Mouse (Mus musculus) left cerebral cortex, adult 18-20 months (tissue): ENCODE results near the gene Slc6a11. TPM values are rescaled to one million over a fixed set of nuclear protein-coding genes. Genes with fewer than 3 reads are reported as not detected.

ENCODE experiments used
- DNase-seq, 2 experiments: peaks; one replicate each; pipeline ENCODE4 v3.0.0; 2021 to 2022; ENCODE audit warnings: low spot score in 2 of 2, mixed read lengths in 1 of 2
- total RNA-seq, 2 experiments: library from RNA; stranded (reverse); gene quantifications; 2 replicates each; pipeline ENCODE4 v1.2.3; 2021

Gene Slc6a11
- total RNA-seq, 2 experiments from 2014 or later = 71.3 to 76.3 TPM

DNA sequence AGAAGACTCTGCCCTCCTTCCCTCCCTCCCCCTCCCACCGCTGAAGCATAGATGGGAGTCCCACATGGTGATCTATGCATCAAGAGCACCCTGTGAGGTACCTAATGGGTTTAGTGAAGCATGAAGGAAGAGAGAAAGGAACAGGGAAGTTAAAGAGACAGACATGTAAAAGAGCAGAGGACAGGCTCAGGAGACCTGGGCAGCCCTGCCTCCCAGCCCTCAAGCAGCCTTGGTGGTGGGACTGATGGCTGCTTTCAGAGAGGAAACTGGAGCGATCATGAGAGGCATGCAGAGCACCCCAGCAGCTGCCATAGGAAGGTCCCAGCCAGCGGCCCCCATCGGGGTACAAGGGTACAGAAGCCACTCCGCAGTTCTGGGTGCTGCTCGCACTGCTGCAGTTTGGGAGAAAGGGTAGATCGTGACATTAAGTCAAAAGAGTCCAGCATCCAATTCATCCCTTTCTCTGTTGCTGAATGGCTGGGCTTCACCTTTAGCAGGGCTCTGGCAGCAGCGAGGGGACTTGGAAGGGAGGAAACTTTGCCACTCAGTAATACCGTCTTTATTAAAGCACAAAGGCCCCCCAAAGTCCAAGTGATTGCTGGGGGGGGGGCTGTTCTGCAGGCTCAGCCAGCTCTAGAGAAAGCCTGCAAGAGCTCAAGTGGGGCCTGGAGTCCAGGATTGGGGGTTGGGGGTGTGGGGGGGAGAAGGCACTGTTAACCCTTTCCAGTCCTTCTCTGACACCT is 43.5 kb downstream of the Slc6a11 start:
- no peak for DNase-seq

DNA sequence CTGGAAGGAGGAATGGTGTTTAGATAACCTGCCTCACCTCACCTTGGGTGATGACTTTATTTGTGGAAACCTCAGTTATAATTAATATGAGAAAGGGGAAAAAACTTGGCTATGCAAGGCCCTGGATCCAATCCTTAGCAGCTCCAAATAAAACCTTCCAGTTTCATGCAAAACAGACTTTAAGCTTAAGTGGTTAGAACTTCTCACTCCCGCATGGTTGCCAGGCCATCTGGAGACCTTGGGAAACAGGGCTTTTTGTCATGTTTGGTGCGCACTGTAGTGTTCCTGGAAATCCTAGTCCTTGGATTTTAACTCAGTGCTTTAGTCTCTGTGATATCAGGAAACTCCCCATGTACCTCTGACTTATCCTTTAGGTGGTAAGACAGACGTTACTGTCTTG is 47.1 kb downstream of the Slc6a11 start:
- DNase-seq = no peak

GRCm38 (mm10) chr6:114182366-114183179 is 51.5 kb downstream of the Slc6a11 start:
- DNase-seq = no peak

DNA sequence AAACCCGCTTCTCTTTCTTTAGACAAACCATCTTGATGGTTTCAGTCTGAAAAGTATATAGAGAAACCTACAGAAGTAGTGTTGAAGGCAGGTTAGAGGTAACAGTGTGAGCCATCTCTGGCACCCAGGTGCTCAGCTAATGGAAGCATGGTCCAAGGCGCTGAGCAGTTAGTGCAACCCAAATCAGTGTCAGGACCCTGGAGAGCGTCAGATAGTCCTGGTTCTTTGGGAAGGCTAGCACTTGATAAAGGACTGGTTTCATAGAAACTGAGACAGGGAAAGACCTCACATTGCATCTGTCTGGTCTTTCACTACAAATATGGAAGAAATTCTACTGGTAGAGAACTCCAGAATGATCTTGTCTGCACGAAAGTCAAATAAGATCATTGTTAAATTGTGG is 56.1 kb downstream of the Slc6a11 start:
- DNase-seq = no peak

GRCm38 (mm10) chr6:114188869-114189268 is 57.8 kb downstream of the Slc6a11 start:
- no peak for DNase-seq

DNA sequence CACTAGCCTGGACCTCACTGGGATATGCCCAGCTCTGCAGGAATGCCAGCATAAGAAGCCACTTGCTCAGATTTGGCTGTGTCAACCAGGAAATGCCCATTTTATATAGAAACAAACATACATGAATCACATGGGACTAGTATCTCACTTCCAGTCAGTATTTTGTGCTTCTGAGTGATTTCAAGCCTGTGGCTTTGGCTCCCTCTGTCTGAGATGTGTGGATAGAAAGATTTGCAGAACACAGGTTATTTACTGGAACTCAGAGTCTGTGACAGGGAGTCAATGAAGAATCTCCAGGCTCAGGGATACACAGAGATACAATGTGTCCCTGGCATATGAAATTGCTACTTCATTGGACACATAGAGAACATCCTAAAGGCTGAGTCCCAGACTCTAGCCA is 65.0 kb downstream of the Slc6a11 start:
- no peak for DNase-seq

GRCm38 (mm10) chr6:114199200-114199845 is 68.3 kb downstream of the Slc6a11 start:
- no peak for DNase-seq

- no peak for DNase-seq
Observed at GRCm38 (mm10) chr6:114204557-114204956, 73.5 kb downstream of the Slc6a11 start.

DNA sequence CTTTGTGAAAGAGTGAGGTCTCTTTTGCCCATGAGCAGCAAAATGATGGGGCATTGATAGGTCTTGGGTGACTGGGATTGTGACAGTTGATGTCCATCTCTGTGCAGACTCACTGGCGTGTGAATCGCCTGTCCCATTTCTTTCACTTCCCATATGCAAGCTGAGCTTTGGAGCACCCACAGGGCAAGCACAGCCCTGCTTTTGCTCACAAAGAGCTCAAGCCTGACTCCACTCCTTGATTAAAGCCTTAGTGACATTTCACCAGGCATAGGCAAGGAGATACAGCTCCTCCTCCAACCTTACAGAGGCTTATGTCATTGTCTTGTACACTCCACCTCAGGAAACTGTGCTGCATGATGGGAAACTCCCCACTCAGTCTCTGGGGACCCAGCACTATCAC is 77.3 kb downstream of the Slc6a11 start:
- DNase-seq = no peak

- no peak for DNase-seq
Observed at GRCm38 (mm10) chr6:114214393-114214792, 83.4 kb downstream of the Slc6a11 start.

DNA sequence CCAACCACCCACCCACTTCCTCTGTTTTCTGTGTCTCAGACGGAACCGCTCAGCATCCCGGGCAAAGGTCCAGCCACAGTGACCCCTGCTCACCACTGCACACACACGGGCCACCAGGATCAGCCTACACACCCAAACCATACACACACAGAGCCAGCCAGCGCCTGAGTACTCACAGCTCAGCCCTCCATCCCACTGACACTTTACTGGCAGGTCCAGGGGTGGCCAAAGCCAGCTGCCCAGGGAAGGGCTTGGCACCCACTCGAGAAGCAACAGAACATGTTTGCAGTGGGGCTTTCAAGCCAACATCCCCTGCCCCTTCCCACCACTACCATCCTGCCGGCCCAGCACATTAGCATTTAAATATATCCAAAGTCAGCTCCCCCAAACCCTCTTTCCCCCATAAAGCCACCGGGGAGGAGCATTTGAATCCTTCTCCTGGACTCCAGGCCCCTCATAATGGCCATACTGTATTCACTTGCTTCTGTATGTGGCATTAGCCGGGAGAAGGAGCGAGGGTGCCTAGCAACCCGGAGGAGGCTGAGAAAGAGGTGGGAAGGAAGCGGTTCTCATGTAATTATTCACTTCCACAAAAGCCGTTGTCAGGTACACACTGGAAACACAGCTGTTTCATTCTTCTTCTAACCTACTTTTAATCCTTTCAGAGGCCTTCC is 85.8 kb downstream of the Slc6a11 start:
- DNase-seq = peak in 1 of 2 experiments; percentile 39

DNA sequence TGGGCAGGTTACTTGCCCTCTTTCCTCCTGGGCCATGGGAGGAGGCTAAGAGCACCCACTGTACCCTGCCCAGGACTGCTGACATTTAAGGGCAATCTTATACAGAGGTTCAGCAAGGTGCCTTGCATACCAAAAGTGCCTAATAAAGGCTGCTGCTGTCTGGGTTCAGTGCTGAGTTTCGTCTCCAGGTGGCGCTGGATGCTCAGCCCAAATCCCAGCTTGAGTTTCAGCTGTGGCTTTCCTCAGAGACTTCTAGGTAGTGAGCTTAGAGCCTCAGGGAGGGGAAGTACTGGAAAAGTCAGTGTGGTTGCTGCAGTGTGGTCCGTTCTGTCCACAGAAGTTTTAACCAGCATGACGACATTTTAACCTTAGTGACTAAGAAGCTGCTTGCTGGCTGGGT is 93.4 kb downstream of the Slc6a11 start:
- peak; percentile 39 to 53 for DNase-seq

DNA sequence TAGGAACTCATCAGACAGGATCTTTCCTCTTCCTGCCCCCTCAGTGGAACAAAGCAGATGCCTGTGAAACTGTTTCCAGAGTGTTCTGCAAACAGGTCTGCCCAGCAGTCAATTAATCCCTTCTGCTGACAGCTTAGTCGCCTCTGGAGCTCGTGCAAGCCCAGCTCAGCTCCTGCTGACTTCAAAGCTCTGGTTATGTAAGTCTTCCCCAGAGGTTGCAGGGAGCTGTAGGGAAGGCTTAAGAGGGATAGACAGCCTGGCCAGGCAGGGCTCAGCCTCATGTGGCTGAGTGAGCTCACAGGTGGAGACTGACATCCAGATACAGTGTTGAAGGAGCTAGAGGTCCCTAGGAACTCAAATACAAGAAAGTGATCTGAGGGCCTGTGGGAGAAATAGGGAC is 96.3 kb downstream of the Slc6a11 start:
- peak in 1 of 2 experiments; percentile 31 for DNase-seq

DNA sequence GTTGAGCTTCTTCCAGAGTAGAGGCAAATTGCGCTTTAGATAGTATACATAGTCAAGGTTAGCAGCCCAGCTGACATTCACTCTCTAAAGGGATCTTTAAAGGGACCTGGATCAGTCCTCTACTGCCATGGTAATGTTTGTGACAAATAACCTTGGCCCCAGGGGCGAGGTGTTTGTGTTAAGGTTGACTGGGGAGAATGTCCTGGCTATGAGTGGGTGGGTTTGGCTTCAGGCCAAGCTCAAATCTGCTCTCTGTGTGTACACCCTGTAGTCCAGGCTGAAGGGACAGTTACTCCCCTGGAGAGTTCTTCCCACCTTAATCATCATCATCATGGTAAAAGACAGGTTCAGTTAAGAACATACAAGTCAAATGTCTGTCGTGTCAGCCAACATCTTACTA is 97.2 kb downstream of the Slc6a11 start:
- no peak for DNase-seq

GRCm38 (mm10) chr6:114238892-114239644 is 108.0 kb downstream of the Slc6a11 start:
- DNase-seq = no peak

DNA sequence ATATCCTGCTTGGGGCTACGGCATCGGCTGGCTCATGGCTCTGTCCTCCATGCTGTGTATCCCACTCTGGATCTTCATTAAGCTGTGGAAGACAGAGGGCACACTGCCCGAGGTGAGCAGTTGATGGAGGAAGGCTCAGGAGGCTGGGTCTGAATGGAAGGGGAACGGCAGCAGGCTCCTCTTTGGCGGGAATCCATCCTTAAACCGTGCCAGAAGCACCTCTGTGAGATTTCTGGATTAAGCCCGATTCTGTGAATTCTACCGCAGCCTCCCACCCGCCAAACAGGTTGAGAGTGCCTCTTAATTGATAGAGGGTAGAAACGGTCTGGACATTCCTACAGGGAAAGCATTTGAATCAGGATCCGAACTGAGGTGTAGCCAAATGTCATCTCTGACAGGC is 114.6 kb downstream of the Slc6a11 start:
- DNase-seq = no peak

- peak; percentile 74 to 82 for DNase-seq
Observed at GRCm38 (mm10) chr6:114250311-114250710, 119.3 kb downstream of the Slc6a11 start.

GRCm38 (mm10) chr6:114254927-114255326 is 123.9 kb downstream of the Slc6a11 start:
- DNase-seq = peak; percentile 28 to 52

DNA sequence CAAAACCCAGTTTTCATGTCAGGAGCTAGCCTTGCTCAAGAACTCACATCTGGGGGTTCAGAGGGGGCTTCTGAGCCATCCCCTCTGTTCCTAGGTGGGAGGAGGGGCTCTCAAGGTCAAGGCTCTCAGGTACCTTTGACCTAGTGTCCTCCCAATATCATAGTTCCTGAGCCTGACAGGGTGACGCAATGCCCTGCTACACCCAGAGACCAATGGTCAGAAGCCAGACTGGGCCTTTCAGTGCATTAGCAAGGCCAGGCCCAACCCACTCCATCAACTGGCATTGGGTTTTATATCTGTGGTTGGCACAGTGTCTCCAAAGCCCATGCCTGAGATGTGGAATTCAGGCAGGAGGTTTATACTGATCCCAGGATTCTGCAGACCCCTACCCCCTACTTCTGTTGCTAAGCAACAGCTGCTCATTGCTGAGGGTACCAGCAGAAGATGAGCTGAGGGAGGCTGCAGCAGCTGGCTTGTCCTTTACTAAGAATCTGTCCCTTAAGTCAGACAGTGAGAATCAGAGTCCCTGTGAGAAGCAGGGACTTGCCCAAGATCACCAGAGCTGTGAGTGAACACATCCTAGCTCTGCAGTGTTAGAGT is 126.8 kb downstream of the Slc6a11 start:
- DNase-seq = no peak

- no peak for DNase-seq
Observed at GRCm38 (mm10) chr6:114258661-114259193, 127.7 kb downstream of the Slc6a11 start.
